Mouse (Mus musculus): ENCODE measurements around the gene Rabgap1l. TPM values are rescaled to one million over a fixed set of nuclear protein-coding genes. Genes with fewer than 3 reads are reported as not detected.
A peak's percentile ranks its signal among the peaks of the same experiment; 100 is the strongest.

The Rabgap1l gene
- polyA plus RNA-seq, 1 experiment: 65.2 TPM

DNA sequence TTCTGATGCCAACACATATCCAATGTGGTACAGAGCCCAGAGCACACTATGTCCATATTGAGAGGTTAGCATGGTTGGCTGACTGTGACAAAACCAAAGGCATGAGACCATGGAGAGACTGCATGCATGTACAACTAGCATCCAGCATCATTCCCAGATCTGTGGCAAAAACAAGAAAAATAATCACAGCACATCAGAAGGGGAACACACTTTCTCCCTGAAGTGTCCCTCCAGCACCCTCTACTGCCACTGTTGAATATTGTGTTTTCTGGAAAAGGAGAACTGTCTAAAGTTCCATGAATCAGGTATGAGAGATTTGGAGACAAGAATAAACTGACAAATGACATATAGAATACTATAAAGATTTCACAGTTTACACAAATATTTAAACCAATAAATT, 78.3 kb downstream of the Rabgap1l start:
- H3K27ac ChIP-seq (ENCODE audit: insufficient read depth, low read length): no peak overlapping the region
- H3K4me1 ChIP-seq (ENCODE audit: control insufficient read depth, insufficient read depth, low read length): no peaks in the 10 kb centered on the region
- no peak overlapping the region for H3K4me3 ChIP-seq (ENCODE audit: insufficient read depth, low read length)
- TF ChIP-seq CTCF (IDR thresholded peaks at IDR 0.05; ENCODE audit: extremely low read depth, insufficient read depth, low read length) (peak; percentile 62), POLR2A (IDR thresholded peaks at IDR 0.05; ENCODE audit: extremely low read depth, insufficient read depth, low read length) (no peak)

DNA sequence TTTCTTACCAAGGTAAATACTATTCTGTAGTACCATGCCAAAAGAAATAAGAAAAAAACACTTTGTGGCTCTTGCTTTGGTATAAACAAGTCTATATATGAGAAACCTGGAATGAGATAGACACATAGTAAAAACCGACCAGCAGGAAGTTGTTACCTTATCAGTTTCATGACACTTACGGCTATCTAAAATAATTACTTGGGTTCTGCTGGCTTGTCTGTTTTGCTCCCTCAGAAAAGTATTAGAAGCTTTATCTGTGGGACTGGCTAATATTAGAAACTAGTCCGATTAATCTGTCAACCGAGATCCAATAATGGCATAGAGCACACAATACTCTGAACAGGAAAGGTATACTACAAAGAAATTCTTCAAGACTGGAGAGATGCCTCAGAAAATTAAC, 79.1 kb downstream of the Rabgap1l start:
- TF ChIP-seq CTCF (IDR thresholded peaks at IDR 0.05; ENCODE audit: extremely low read depth, insufficient read depth, low read length) (no peak), POLR2A (IDR thresholded peaks at IDR 0.05; ENCODE audit: extremely low read depth, insufficient read depth, low read length) (no peak)
- no peak overlapping the region for H3K4me3 ChIP-seq (ENCODE audit: insufficient read depth, low read length)
- H3K4me1 ChIP-seq (ENCODE audit: control insufficient read depth, insufficient read depth, low read length): no peaks in the 10 kb centered on the region
- H3K27ac ChIP-seq (ENCODE audit: insufficient read depth, low read length): no peak overlapping the region

DNA sequence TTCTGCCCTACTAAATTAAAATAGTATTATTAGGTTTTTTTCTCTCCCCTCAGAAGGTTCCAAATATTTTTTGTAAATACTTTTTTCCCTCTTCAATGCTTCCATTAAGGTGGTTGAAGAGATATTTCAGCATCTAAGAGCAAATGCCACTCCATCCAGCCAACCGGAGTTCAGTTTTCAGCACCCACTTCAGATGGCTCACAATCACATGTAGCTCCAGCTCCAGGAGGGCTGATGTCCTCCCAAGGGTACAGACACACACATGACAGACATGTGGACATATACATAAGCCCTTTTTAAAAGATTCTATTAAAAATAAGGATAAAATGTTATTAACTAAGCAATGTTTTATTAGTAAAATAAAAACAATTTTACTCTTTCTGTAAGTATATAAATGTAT, 79.6 kb downstream of the Rabgap1l start:
- H3K4me1 ChIP-seq (ENCODE audit: control insufficient read depth, insufficient read depth, low read length): no peaks in the 10 kb centered on the region
- TF ChIP-seq CTCF (IDR thresholded peaks at IDR 0.05; ENCODE audit: extremely low read depth, insufficient read depth, low read length) (no peak), POLR2A (IDR thresholded peaks at IDR 0.05; ENCODE audit: extremely low read depth, insufficient read depth, low read length) (no peak)
- H3K4me3 ChIP-seq (ENCODE audit: insufficient read depth, low read length): no peak overlapping the region
- H3K27ac ChIP-seq (ENCODE audit: insufficient read depth, low read length): no peak overlapping the region

DNA sequence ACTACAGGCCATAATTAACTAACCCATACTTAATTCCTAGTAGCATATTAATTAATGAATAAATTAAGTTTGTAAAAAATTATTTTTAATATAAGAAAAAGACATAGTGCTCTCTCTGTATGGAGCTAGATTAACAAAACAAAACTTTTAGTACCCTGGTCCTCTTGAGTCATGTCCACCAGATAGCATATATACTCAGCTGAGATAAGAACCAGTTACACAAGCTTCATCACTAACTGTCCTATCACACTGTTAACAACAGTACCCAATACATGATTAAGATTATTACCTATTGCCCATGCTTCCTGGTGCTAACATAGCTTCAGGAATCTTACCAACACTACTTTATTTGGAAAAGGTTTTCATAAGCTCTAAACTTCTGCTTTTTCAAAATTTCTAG, 82.5 kb downstream of the Rabgap1l start:
- TF ChIP-seq CTCF (IDR thresholded peaks at IDR 0.05; ENCODE audit: extremely low read depth, insufficient read depth, low read length) (no peak), POLR2A (IDR thresholded peaks at IDR 0.05; ENCODE audit: extremely low read depth, insufficient read depth, low read length) (no peak)
- H3K27ac ChIP-seq (ENCODE audit: insufficient read depth, low read length): no peak overlapping the region
- no peak overlapping the region for H3K4me3 ChIP-seq (ENCODE audit: insufficient read depth, low read length)
- H3K4me1 ChIP-seq (ENCODE audit: control insufficient read depth, insufficient read depth, low read length): no peaks in the 10 kb centered on the region

DNA sequence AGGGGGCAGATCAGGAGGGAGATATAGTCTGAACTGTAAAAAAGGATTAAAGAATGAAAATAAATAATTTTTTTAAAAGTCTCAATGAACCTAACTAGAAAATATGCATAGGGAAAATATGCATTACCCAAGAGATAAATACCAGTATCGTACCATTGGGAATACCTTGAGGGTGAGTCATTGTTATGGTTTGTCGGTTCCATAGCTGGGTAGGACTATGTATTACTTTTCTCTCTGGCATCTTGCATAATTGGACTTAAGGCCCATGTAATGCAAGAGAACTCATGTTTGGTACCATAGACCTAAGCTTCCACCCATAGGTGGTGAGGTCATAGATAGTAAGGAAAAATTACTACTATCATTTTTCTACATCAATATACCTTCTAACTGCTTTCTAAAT, 88.4 kb downstream of the Rabgap1l start:
- Histone ChIP-seq H3K27ac (ENCODE audit: insufficient read depth, low read length) (no peak overlapping the region), H3K4me1 (ENCODE audit: control insufficient read depth, insufficient read depth, low read length) (no peaks in the 10 kb centered on the region), H3K4me3 (ENCODE audit: insufficient read depth, low read length) (no peak overlapping the region)
- TF ChIP-seq POLR2A (IDR thresholded peaks at IDR 0.05; ENCODE audit: extremely low read depth, insufficient read depth, low read length): no peak
- TF ChIP-seq CTCF (IDR thresholded peaks at IDR 0.05; ENCODE audit: extremely low read depth, insufficient read depth, low read length): no peak

DNA sequence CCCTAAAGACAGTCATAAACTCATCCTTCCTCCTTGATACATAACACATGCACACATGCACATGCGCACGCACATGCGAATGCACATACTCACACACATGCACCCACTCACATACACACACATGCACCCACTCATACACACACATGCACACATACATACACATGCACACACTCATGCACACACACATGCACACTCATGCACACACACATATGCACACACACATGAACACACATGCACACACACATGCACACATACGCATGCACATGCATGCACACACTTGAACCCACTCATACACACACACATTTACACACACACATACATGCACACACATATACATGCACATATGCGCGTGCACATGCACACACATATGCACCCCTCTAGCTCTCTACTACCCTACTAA, 89.2 kb downstream of the Rabgap1l start:
- no peaks in the 10 kb centered on the region for H3K4me1 ChIP-seq (ENCODE audit: control insufficient read depth, insufficient read depth, low read length)
- TF ChIP-seq CTCF (IDR thresholded peaks at IDR 0.05; ENCODE audit: extremely low read depth, insufficient read depth, low read length): no peak
- no peak overlapping the region for H3K27ac ChIP-seq (ENCODE audit: insufficient read depth, low read length)
- H3K4me3 ChIP-seq (ENCODE audit: insufficient read depth, low read length): no peak overlapping the region

DNA sequence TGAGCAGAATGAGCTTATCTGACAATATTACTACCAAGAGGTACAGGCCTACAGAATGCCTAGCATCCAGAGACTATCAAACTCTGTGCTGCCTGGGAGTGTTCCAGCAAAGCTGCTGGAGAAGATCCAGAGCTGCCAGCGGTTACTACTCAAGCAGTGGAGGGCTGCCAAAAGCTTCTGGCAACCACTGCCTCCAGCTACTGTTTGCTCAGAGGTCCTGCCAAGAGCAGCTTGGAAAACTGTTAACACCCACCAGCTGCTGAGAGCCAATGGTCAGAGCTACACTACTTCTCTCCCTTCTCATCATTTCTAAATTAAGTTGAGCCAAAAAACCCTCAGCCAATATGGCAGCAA, 99.9 kb downstream of the Rabgap1l start:
- no peak for TF ChIP-seq CTCF (IDR thresholded peaks at IDR 0.05; ENCODE audit: extremely low read depth, insufficient read depth, low read length)
- no peak for TF ChIP-seq POLR2A (IDR thresholded peaks at IDR 0.05; ENCODE audit: extremely low read depth, insufficient read depth, low read length)
- Histone ChIP-seq H3K4me1 (ENCODE audit: control insufficient read depth, insufficient read depth, low read length) (peaks cover 3% of the 10 kb centered on the region; the same call in 1 of the 2 replicates), H3K27ac (ENCODE audit: insufficient read depth, low read length) (no peak overlapping the region), H3K4me3 (ENCODE audit: insufficient read depth, low read length) (no peak overlapping the region)

DNA sequence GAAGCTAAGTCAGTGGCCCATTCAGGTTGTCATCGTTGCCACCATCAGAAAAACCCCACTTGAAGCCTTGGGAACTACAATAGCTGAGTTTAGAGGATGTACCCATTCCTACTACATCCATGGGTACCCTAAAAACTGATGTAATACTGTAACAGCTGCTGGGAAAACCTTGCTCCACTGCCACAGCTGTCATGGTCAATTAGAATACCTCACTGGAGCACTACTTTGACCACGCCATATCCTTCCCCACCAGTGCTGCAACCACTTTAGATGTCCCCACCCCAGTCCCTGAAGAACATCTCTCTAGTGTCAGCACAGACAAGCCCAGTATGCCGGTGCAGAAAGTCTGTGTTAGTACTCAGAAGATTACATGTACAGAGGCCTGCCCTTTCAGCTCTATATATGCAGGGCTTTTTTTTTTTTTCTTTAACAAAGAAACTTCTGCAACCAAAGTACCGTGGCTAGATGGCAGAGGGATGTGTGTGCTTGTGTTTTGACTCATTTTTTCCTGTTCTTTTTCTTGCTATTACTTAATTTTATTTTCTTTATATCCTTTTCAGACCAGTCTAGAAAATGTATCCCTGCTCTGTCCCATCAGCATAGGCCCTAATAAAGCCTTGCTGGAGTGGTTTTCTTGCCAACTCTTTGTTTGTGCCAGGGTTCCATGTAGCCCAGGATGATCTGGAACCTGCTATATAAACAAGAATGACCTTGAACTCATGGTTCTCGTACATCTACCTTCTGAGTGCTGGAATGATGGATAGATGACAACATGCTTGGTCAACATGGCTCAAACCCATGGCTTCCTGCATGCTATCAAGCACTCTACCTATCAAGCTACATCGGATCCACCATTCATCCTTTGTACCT, 100.6 kb downstream of the Rabgap1l start:
- TF ChIP-seq POLR2A (IDR thresholded peaks at IDR 0.05; ENCODE audit: extremely low read depth, insufficient read depth, low read length) (no peak), CTCF (IDR thresholded peaks at IDR 0.05; ENCODE audit: extremely low read depth, insufficient read depth, low read length) (no peak)
- H3K4me3 ChIP-seq (ENCODE audit: insufficient read depth, low read length): no peak overlapping the region
- no peak overlapping the region for H3K27ac ChIP-seq (ENCODE audit: insufficient read depth, low read length)
- H3K4me1 ChIP-seq (ENCODE audit: control insufficient read depth, insufficient read depth, low read length): peaks cover 3% of the 10 kb centered on the region; the same call in 1 of the 2 replicates

DNA sequence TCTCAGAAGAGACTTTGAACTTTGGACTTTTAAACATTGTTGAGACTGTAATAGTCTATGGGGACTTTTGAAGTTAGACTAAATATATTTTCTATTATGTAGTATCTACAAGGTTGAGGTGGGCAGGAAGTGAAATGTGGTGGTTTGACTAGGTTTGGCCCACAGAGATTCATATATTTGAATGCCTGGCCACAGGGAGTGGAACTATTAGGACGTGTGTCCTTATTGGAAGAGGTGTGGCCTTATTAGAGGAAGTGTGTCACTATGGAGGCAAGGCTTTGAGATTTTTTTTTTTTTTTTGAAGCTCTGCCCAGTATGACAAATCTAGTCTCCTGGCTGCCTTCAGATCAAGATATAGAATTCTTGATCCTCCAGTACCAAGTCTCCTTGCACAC, 101.8 kb downstream of the Rabgap1l start:
- H3K4me1 ChIP-seq (ENCODE audit: control insufficient read depth, insufficient read depth, low read length): peaks cover 3% of the 10 kb centered on the region; the same call in 1 of the 2 replicates
- TF ChIP-seq CTCF (IDR thresholded peaks at IDR 0.05; ENCODE audit: extremely low read depth, insufficient read depth, low read length): no peak
- no peak for TF ChIP-seq POLR2A (IDR thresholded peaks at IDR 0.05; ENCODE audit: extremely low read depth, insufficient read depth, low read length)
- H3K4me3 ChIP-seq (ENCODE audit: insufficient read depth, low read length): no peak overlapping the region
- H3K27ac ChIP-seq (ENCODE audit: insufficient read depth, low read length): no peak overlapping the region

DNA sequence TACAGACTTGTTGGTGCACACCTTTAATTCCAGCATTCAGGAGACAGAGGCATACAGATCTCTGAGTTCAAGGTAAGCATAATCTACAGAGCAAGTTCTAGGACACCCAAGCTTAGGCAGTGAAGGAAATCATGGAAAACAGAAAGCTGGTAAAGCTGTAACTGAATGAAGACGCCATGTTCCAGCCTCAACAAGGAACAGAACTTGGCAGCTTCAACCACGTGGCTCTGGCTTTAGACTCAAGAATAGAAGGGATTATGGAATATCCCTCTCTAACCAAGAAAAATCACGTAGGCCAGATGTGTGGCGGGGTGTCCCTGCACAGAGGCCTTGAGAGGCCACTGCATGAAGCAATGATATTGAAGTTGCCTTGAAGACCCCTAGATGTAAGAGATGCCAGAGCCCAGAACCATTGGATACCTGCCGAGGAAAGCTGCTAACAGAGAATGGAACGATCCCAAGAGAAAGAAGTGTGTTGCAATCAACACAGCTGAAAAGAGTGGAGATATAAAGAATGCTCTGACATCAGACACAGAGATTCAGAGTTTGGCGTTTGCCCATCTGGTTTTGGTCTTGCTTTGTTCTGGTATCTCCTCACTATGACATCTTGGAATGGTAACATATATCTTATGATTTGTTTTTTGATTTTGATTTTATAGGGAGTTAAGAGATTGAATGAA, 102.4 kb downstream of the Rabgap1l start:
- no peak overlapping the region for H3K27ac ChIP-seq (ENCODE audit: insufficient read depth, low read length)
- no peak overlapping the region for H3K4me3 ChIP-seq (ENCODE audit: insufficient read depth, low read length)
- H3K4me1 ChIP-seq (ENCODE audit: control insufficient read depth, insufficient read depth, low read length): peaks cover 3% of the 10 kb centered on the region; the same call in 1 of the 2 replicates
- no peak for TF ChIP-seq CTCF (IDR thresholded peaks at IDR 0.05; ENCODE audit: extremely low read depth, insufficient read depth, low read length)
- no peak for TF ChIP-seq POLR2A (IDR thresholded peaks at IDR 0.05; ENCODE audit: extremely low read depth, insufficient read depth, low read length)

Measured in cortical plate, adult 2 months (tissue).